15 mouse cellular contexts compared by ENCODE assay signal in the genomic region with DNA sequence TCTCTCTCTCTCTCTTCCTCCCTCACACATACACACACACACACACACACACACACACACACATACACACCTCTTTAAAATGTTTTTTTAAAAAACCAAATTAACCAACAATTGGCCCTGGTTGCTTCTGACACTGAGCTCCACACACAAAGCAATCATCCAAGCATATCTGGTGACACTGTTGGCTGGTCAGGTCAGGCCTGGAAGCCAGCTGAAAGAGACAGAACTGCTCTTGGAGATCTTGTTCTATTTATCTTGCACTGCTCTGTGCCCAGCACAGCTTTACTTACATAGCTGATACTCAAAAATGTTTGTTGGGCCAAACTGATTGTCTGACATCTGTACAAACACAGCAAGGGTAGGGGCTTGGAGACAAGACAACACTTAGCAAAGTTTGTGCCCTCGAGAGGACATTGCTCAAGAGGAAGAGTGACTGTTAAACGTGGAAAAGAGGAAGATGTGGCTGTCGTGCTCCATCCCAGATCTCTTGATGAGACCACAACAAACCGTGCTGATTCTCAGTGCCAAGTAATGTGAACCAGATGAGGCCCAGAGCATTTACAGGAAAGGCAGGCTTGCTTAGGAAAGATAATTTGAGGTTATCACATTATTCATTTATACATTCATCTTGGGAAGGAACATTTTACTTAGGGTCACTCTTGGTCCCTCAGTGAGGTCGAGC. TPM values are rescaled to one million over a fixed set of nuclear protein-coding genes. Genes with fewer than 3 reads are reported as not detected.
DNase-seq lines count a peak whose midpoint lies in the region; ATAC-seq and TF ChIP-seq lines count a peak whose summit lies in the region.
"Had no signal": no experiment of that assay in that cellular context is flagged by ENCODE, and none has a peak within 500 bp of the region (broad histone marks: within the 10 kb centered on the region; RNA-seq: fewer than 3 reads in every experiment).

No protein-coding gene starts in this region.

- no peak for TF ChIP-seq POLR2A in CH12.LX (IDR thresholded peaks at IDR 0.05; ENCODE audit: low read depth, low read length)

- peaks cover 0 to 9% of the 10 kb centered on the region in 2 experiments; a peak in 2 of 4 replicates for H3K4me1 ChIP-seq in CH12.LX (ENCODE audit: control insufficient read depth in 1 of 2, insufficient read depth in 2 of 2)
- H3K4me1 ChIP-seq in megakaryocyte, embryonic 14.5 days, result peaks cover 25% of the 10 kb centered on the region
- H3K4me1 ChIP-seq: heart, embryonic 13.5 days had no signal

- no peaks in the 10 kb centered on the region for H3K27me3 ChIP-seq in CH12.LX (replicated peaks)
- peaks cover 1% of the 10 kb centered on the region for H3K27me3 ChIP-seq in megakaryocyte, embryonic 14.5 days (replicated peaks)
- H3K27me3 ChIP-seq: heart, embryonic 13.5 days had no signal

- dilution Hi-C loops in CH12.LX (cut with MboI; ENCODE audit: extremely low pct_ligation_motif_present, extremely low pct_unique_long_range_greater_than_20kb, low sequenced_read_pairs), result no loop called here

- H3K9ac ChIP-seq in CH12.LX (ENCODE audit: insufficient read depth, low read depth), result no peak overlapping the region
- H3K9ac ChIP-seq: heart, embryonic 13.5 days had no signal

- H3K27ac ChIP-seq in CH12.LX (ENCODE audit: insufficient read depth, low read depth), result no peak overlapping the region
- H3K27ac ChIP-seq: heart, embryonic 13.5 days; midbrain, embryonic 10.5 days had no signal

- H3K79me2 ChIP-seq in CH12.LX (replicated peaks; ENCODE audit: control insufficient read depth, extremely low read depth, insufficient read depth, poor library complexity, severe bottlenecking), result no peaks in the 10 kb centered on the region

- no peaks in the 10 kb centered on the region for H3K36me3 ChIP-seq in CH12.LX (replicated peaks in 1 of 2; ENCODE audit: control insufficient read depth in 1 of 2, insufficient read depth in 1 of 2, low read length in 1 of 2)
- H3K36me3 ChIP-seq in megakaryocyte, embryonic 14.5 days (replicated peaks; ENCODE audit: low read length), result no peaks in the 10 kb centered on the region
- H3K36me3 ChIP-seq: heart, embryonic 13.5 days; midbrain, embryonic 10.5 days had no signal

- no peak for TF ChIP-seq RAD21 in CH12.LX (IDR thresholded peaks at IDR 0.05; ENCODE audit: low read depth, low read length)

- no peak for TF ChIP-seq CTCF in CH12.LX (conservative IDR thresholded peaks at IDR 0.05 in 1 of 2, IDR thresholded peaks at IDR 0.05 in 1 of 2; ENCODE audit: low read depth in 2 of 2, low read length in 2 of 2)

- no peak overlapping the region for H3K4me3 ChIP-seq in CH12.LX (replicated peaks in 1 of 3; ENCODE audit: low read depth in 2 of 3, low read length in 2 of 3, poor library complexity in 1 of 3)
- H3K4me3 ChIP-seq in megakaryocyte, embryonic 14.5 days (replicated peaks), result peak overlapping the region; percentile 26
- H3K4me3 ChIP-seq: heart, embryonic 13.5 days; midbrain, embryonic 10.5 days had no signal

- TF ChIP-seq EP300 in CH12.LX (IDR thresholded peaks at IDR 0.05; ENCODE audit: low read length), result no peak

- in situ Hi-C loops in CH12.LX (cut with MboI; ENCODE audit: low pct_ligation_motif_present, low pct_unique_long_range_greater_than_20kb, low sequenced_read_pairs), result no loop called here

- DNase-seq in 416B (ENCODE audit: low read depth), result peak; percentile 95
- no peak for DNase-seq in CH12.LX (ENCODE audit: extremely low read depth)
- DNase-seq in embryo, embryonic 11 days, result peak; percentile 14
- DNase-seq in spleen, adult 12 weeks (ENCODE audit: low spot score), result no peak
- DNase-seq in frontal cortex, postnatal 25 days (ENCODE audit: low spot score in 2 of 2), result no peak
- DNase-seq: cerebellum, adult 18-20 months; gastrocnemius, postnatal 36 days; kidney, postnatal 4 days; right cerebral cortex, postnatal 14 days had no signal

- ATAC-seq in erythroid progenitor cell, adult 5-6 weeks (replicated peaks; ENCODE audit: low FRiP score, poor library complexity, severe bottlenecking), result no peak
- ATAC-seq: activated CD4-positive, CD25-positive, alpha-beta regulatory T cell, adult 4 months had no signal

- no peak overlapping the region for H3K4me2 ChIP-seq in CH12.LX (ENCODE audit: insufficient read depth, low read depth, poor library complexity, severe bottlenecking)
- H3K4me2 ChIP-seq: heart, embryonic 13.5 days; liver, embryonic 11.5 days had no signal

- no peaks in the 10 kb centered on the region for H3K9me3 ChIP-seq in CH12.LX (replicated peaks; ENCODE audit: low read length)
- H3K9me3 ChIP-seq in megakaryocyte, embryonic 14.5 days, result no peaks in the 10 kb centered on the region
- H3K9me3 ChIP-seq: heart, embryonic 13.5 days; midbrain, embryonic 10.5 days had no signal

TF ChIP-seq in CH12.LX, 34 proteins besides CTCF, POLR2A, EP300 and RAD21:
- TF ChIP-seq BHLHE40 (IDR thresholded peaks at IDR 0.05; ENCODE audit: low read depth, low read length), result 0 out of 2 replicates have a peak, but pooled peaks have one; percentile 7
- TF ChIP-seq SIN3A (IDR thresholded peaks at IDR 0.05; ENCODE audit: low read length), result no peak

RNA-seq across cellular contexts. Expression of gene Ssr3, which starts 25.6 kb away (rescaled TPM):
- 118 and 132 TPM in 2 replicates for total RNA-seq in CH12.LX (2012; rRNA removed)
- 222 and 227 TPM in 2 replicates for total RNA-seq in CH12.LX (2014; rRNA removed)
- polyA plus RNA-seq in CH12.LX (2012; ENCODE audit: insufficient read length, low read depth), result 163 and 165 TPM in 2 replicates
- polyA plus RNA-seq in megakaryocyte, embryonic 14.5 days (2012; ENCODE audit: insufficient read depth, low replicate concordance), result 3.0 and 7.8 TPM in 2 replicates
- 114 and 117 TPM in 2 replicates for total RNA-seq in erythroid progenitor cell, adult 5-6 weeks (2015; ENCODE audit: low replicate concordance)
- 91.3 and 96.0 TPM in 2 replicates for total RNA-seq in erythroid progenitor cell, adult 5-6 weeks (2017; ENCODE audit: low replicate concordance)

Comparison
In these comparisons a context has a peak if more than half of its experiments do, and no peak if none do; other contexts are left out.
1. DNase-seq: peak in 416B (single experiment) and embryo, embryonic 11 days (single experiment); none in CH12.LX (single experiment), spleen, adult 12 weeks (single experiment) and frontal cortex, postnatal 25 days (0 of 2).